In genomic region chr5:102666886-102667285, GRCm38 (mm10) we compare ENCODE assay signal across 24 mouse cellular contexts.
DNase-seq lines count a peak whose midpoint lies in the region; ATAC-seq and TF ChIP-seq lines count a peak whose summit lies in the region.
"Had no signal": no experiment of that assay in that cellular context is flagged by ENCODE, and none has a peak within 500 bp of the region (broad histone marks: within the 10 kb centered on the region; RNA-seq: fewer than 3 reads in every experiment).

No protein-coding gene starts in this region.

- H3K4me3 ChIP-seq in limb, embryonic 14.5 days (replicated peaks; ENCODE audit: low read length): no peak overlapping the region
- no peak overlapping the region for H3K4me3 ChIP-seq in limb, embryonic 10.5 days
- H3K4me3 ChIP-seq in testis, adult 2 months (ENCODE audit: control insufficient read depth, low read depth, low read length): no peak overlapping the region
- no peak overlapping the region for H3K4me3 ChIP-seq in hindbrain, embryonic 12.5 days
- H3K4me3 ChIP-seq: hindbrain, embryonic 15.5 days; neural tube, embryonic 12.5 days had no signal

- TF ChIP-seq POLR2A in limb, embryonic 14.5 days (IDR thresholded peaks at IDR 0.05; ENCODE audit: borderline replicate concordance, extremely low read depth, insufficient read depth, insufficient read length): no peak
- no peak for TF ChIP-seq POLR2A in testis, adult 2 months (IDR thresholded peaks at IDR 0.05; ENCODE audit: control insufficient read depth, low read depth, low read length)

- H3K36me3 ChIP-seq in limb, embryonic 14.5 days (ENCODE audit: control insufficient read depth, insufficient read depth, low read length): no peaks in the 10 kb centered on the region
- no peaks in the 10 kb centered on the region for H3K36me3 ChIP-seq in limb, embryonic 10.5 days
- H3K36me3 ChIP-seq in testis, adult 2 months (ENCODE audit: control insufficient read depth, insufficient read depth, low read length): no peaks in the 10 kb centered on the region
- H3K36me3 ChIP-seq in hindbrain, embryonic 12.5 days: no peaks in the 10 kb centered on the region
- H3K36me3 ChIP-seq: hindbrain, embryonic 15.5 days; neural tube, embryonic 12.5 days had no signal

- 73% methylated on average over 3 of the region's 3 CpGs for WGBS in limb, embryonic 14.5 days
- WGBS in limb, embryonic 10.5 days: 90% methylated on average over 3 of the region's 3 CpGs
- 87% methylated on average over 3 of the region's 3 CpGs for WGBS in hindbrain, embryonic 12.5 days

- no peak for TF ChIP-seq CTCF in testis, adult 2 months (IDR thresholded peaks at IDR 0.05; ENCODE audit: control insufficient read depth, insufficient read depth, insufficient replicate concordance, low read depth, low read length)

- H3K27ac ChIP-seq in limb, embryonic 14.5 days (replicated peaks; ENCODE audit: low read depth, low read length): no peak overlapping the region; the same call in 1 of the 2 replicates
- no peak overlapping the region for H3K27ac ChIP-seq in limb, embryonic 10.5 days
- peak overlapping the region; percentile 74 for H3K27ac ChIP-seq in testis, adult 2 months (ENCODE audit: control insufficient read depth, insufficient read depth, low read depth, low read length)
- no peak overlapping the region for H3K27ac ChIP-seq in hindbrain, embryonic 12.5 days
- H3K27ac ChIP-seq: hindbrain, embryonic 15.5 days; kidney, postnatal 0 days; neural tube, embryonic 12.5 days had no signal

- no peak overlapping the region for H3K9ac ChIP-seq in limb, embryonic 14.5 days (ENCODE audit: low read depth, low read length, severe bottlenecking)
- no peak overlapping the region for H3K9ac ChIP-seq in hindbrain, embryonic 12.5 days
- H3K9ac ChIP-seq: hindbrain, embryonic 15.5 days; liver, postnatal 0 days; neural tube, embryonic 12.5 days had no signal

- no peaks in the 10 kb centered on the region for H3K27me3 ChIP-seq in limb, embryonic 14.5 days (ENCODE audit: control insufficient read depth, insufficient read depth, low read length)
- H3K27me3 ChIP-seq in limb, embryonic 10.5 days (ENCODE audit: low read depth, poor library complexity, severe bottlenecking): no peaks in the 10 kb centered on the region
- H3K27me3 ChIP-seq in testis, adult 2 months (ENCODE audit: control insufficient read depth, insufficient read depth, low read length): no peaks in the 10 kb centered on the region
- no peaks in the 10 kb centered on the region for H3K27me3 ChIP-seq in hindbrain, embryonic 12.5 days
- H3K27me3 ChIP-seq: hindbrain, embryonic 15.5 days; neural tube, embryonic 12.5 days had no signal

- H3K9me3 ChIP-seq in limb, embryonic 14.5 days (ENCODE audit: control insufficient read depth, low read length): no peaks in the 10 kb centered on the region
- no peaks in the 10 kb centered on the region for H3K9me3 ChIP-seq in limb, embryonic 10.5 days (replicated peaks)
- no peaks in the 10 kb centered on the region for H3K9me3 ChIP-seq in hindbrain, embryonic 12.5 days (replicated peaks)
- H3K9me3 ChIP-seq: hindbrain, embryonic 15.5 days; neural tube, embryonic 12.5 days had no signal

- H3K4me1 ChIP-seq in limb, embryonic 14.5 days (ENCODE audit: control insufficient read depth, insufficient read depth, low read length): peaks cover 19% of the 10 kb centered on the region
- peaks cover 43% of the 10 kb centered on the region for H3K4me1 ChIP-seq in limb, embryonic 10.5 days
- peaks cover 7% of the 10 kb centered on the region for H3K4me1 ChIP-seq in testis, adult 2 months (ENCODE audit: control insufficient read depth, insufficient read depth, low read length)
- peaks cover 5% of the 10 kb centered on the region; the same call in 1 of the 2 replicates for H3K4me1 ChIP-seq in hindbrain, embryonic 12.5 days
- H3K4me1 ChIP-seq: hindbrain, embryonic 15.5 days; neural tube, embryonic 12.5 days had no signal

- no peak for ATAC-seq in limb, embryonic 14.5 days (ENCODE audit: low FRiP score, low read depth)
- no peak for ATAC-seq in hindbrain, embryonic 12.5 days (ENCODE audit: low FRiP score)
- ATAC-seq: forebrain, embryonic 14.5 days; liver, postnatal 0 days had no signal

- DNase-seq in gastrocnemius, adult 18-20 months (ENCODE audit: low spot score): peak; percentile 41
- DNase-seq in gastrocnemius, postnatal 10 days: no peak
- DNase-seq in limb, embryonic 14.5 days (ENCODE audit: low spot score): peak; percentile 42
- no peak for DNase-seq in limb, embryonic 10.5 days (ENCODE audit: low spot score)
- no peak for DNase-seq in testis, postnatal 10 days (ENCODE audit: low spot score)
- DNase-seq in layer of hippocampus, postnatal 10 days (ENCODE audit: low spot score in 2 of 2): no peak
- DNase-seq: adrenal gland, postnatal 25 days; cerebellum, adult 9-10 months; gastrocnemius, postnatal 36 days; heart, postnatal 4 days; kidney, adult 2 months; layer of hippocampus, adult 9-11 months; left cerebral cortex, postnatal 4 days; liver, postnatal 0 days; midbrain, embryonic 14.5 days; right cerebral cortex, postnatal 14 days; thymus, postnatal 25 days had no signal

- no peak overlapping the region for H3K4me2 ChIP-seq in limb, embryonic 14.5 days (replicated peaks; ENCODE audit: low read depth, low read length, severe bottlenecking)
- H3K4me2 ChIP-seq in hindbrain, embryonic 12.5 days (replicated peaks): no peak overlapping the region
- H3K4me2 ChIP-seq: hindbrain, embryonic 15.5 days; liver, embryonic 11.5 days; neural tube, embryonic 12.5 days had no signal

Comparison
In these comparisons a context has a peak if more than half of its experiments do, and no peak if none do; other contexts are left out.
1. DNase-seq: peak in gastrocnemius, adult 18-20 months (single experiment) and limb, embryonic 14.5 days (single experiment); none in gastrocnemius, postnatal 10 days (single experiment), limb, embryonic 10.5 days (single experiment), testis, postnatal 10 days (single experiment) and layer of hippocampus, postnatal 10 days (0 of 2).